Comparison of ENCODE assay signal across 7 mouse cellular contexts in genomic region chr3:103392613-103393258, GRCm38 (mm10).
A peak's percentile ranks its signal among the peaks of the same experiment; 100 is the strongest.
DNase-seq lines count a peak whose midpoint lies in the region; ATAC-seq and TF ChIP-seq lines count a peak whose summit lies in the region.

No protein-coding gene starts in this region.

- no peaks in the 10 kb centered on the region for H3K9me3 ChIP-seq in ES-E14 (ENCODE audit: control insufficient read depth, insufficient read depth, low read depth, low read length)
- no peaks in the 10 kb centered on the region for H3K9me3 ChIP-seq in kidney, embryonic 16.5 days (ENCODE audit: low read length)

- no peak overlapping the region for H3K4me3 ChIP-seq in ES-E14 (ENCODE audit: insufficient read depth in 1 of 2, low read depth in 1 of 2, low read length in 2 of 2, poor library complexity in 1 of 2, severe bottlenecking in 1 of 2)
- H3K4me3 ChIP-seq in kidney, embryonic 16.5 days (ENCODE audit: low read length): no peak overlapping the region

- no peak overlapping the region for H3K27ac ChIP-seq in ES-E14 (ENCODE audit: insufficient read depth, low read depth, low read length, poor library complexity, severe bottlenecking)
- no peak overlapping the region for H3K27ac ChIP-seq in kidney, embryonic 16.5 days (ENCODE audit: low read length)

- peak; percentile 82 for ATAC-seq in kidney, embryonic 16.5 days (ENCODE audit: low FRiP score, low TSS enrichment)
- ATAC-seq in megakaryocyte, adult 5-6 weeks (ENCODE audit: poor library complexity, severe bottlenecking): peak; percentile 83

- in situ Hi-C loops in ES-E14 (cut with MboI; ENCODE audit: low sequenced_read_pairs in 2 of 2, unreplicated experiment in 2 of 2): no loop called here

- DNase-seq in CD4-positive helper T cell, adult 2 months (ENCODE audit: low read depth, low spot score): peak; percentile 46
- peak; percentile 34 for DNase-seq in ES-E14 (ENCODE audit: low read depth, low spot score)
- DNase-seq in cerebellum, postnatal 36 days: peak; percentile 24 to 46
- peak; percentile 20 to 34 for DNase-seq in heart, adult 9 months (ENCODE audit: low spot score in 2 of 2)
- DNase-seq in splenic B cell, adult 2 months (ENCODE audit: low read depth, low spot score): peak; percentile 63

- H3K4me1 ChIP-seq in ES-E14 (ENCODE audit: control insufficient read depth in 2 of 2, insufficient read depth in 2 of 2, low read length in 2 of 2, poor library complexity in 1 of 2): no peaks in the 10 kb centered on the region
- no peaks in the 10 kb centered on the region for H3K4me1 ChIP-seq in kidney, embryonic 16.5 days (ENCODE audit: insufficient read depth, low read length)

- 5% methylated on average over 3 of the region's 3 CpGs for WGBS in kidney, embryonic 16.5 days

- H3K9ac ChIP-seq in ES-E14 (ENCODE audit: insufficient read depth, low read depth, low read length, poor library complexity, severe bottlenecking): no peak overlapping the region
- H3K9ac ChIP-seq in kidney, embryonic 16.5 days (replicated peaks; ENCODE audit: low read length): no peak overlapping the region

- no peak overlapping the region for H3K4me2 ChIP-seq in kidney, embryonic 16.5 days (replicated peaks; ENCODE audit: low read depth, low read length)

- no peaks in the 10 kb centered on the region for H3K27me3 ChIP-seq in kidney, embryonic 16.5 days (ENCODE audit: insufficient read depth, low read length)
- H3K27me3 ChIP-seq in splenic B cell, adult 2 months (ENCODE audit: control insufficient read depth, insufficient read depth, low read length, poor library complexity, severe bottlenecking): no peaks in the 10 kb centered on the region

- no peaks in the 10 kb centered on the region for H3K36me3 ChIP-seq in ES-E14 (ENCODE audit: control insufficient read depth, insufficient read depth, low read length, poor library complexity, severe bottlenecking)
- no peaks in the 10 kb centered on the region for H3K36me3 ChIP-seq in kidney, embryonic 16.5 days (ENCODE audit: insufficient read depth, low read length)
- no peaks in the 10 kb centered on the region for H3K36me3 ChIP-seq in splenic B cell, adult 2 months (ENCODE audit: control insufficient read depth, insufficient read depth, low read length, poor library complexity, severe bottlenecking)

TF ChIP-seq in ES-E14, 5 proteins besides CTCF, POLR2A, EP300 and RAD21:
- TF ChIP-seq MAFK (IDR thresholded peaks at IDR 0.05; ENCODE audit: insufficient read depth, low read depth, low read length): no peak
TF ChIP-seq in ES-E14: peak in this region for 0.
